Mouse (Mus musculus) mature B cell (primary cell): ENCODE data around the gene Cfh.
"Not testable (repeated sequence)": the region's sequence is repeated elsewhere in the genome, so short reads cannot be mapped to it uniquely, and the experiment has no call there.

ENCODE experiments used
- in situ Hi-C: fragments of 300-500 bp; cut with MboI; formaldehyde crosslinking; loops from 2 replicates; pipeline ENCODE4 v1.14.3; 2019

The Cfh gene

GRCm38 (mm10) chr1:140183664-140184063 lies at the start of gene Cfh:
Cfh (minus strand) TSS chr1:140183764.
- in situ Hi-C loops: not testable (repeated sequence)

- in situ Hi-C loops: no loop called here
Measured at GRCm38 (mm10) chr1:140226673-140227072, 43.1 kb upstream of the Cfh start.

GRCm38 (mm10) chr1:140225221-140225620 lies 41.7 kb upstream of the Cfh start:
- in situ Hi-C loops: no loop called here

GRCm38 (mm10) chr1:140205329-140205728 lies 21.8 kb upstream of the Cfh start:
- in situ Hi-C loops: no loop called here

GRCm38 (mm10) chr1:140188500-140188899 lies 4.9 kb upstream of the Cfh start:
- in situ Hi-C loops: not testable (repeated sequence)

GRCm38 (mm10) chr1:140183208-140183607 lies 356 bp downstream of the Cfh start:
- in situ Hi-C loops: no loop called here

- in situ Hi-C loops: no loop called here
Measured at GRCm38 (mm10) chr1:140180125-140180524, 3.4 kb downstream of the Cfh start.

GRCm38 (mm10) chr1:140175442-140175841 lies 8.1 kb downstream of the Cfh start:
- in situ Hi-C loops: no loop called here

GRCm38 (mm10) chr1:140171581-140172154 lies 11.9 kb downstream of the Cfh start:
- in situ Hi-C loops: no loop called here

GRCm38 (mm10) chr1:140158970-140159369 lies 24.6 kb downstream of the Cfh start:
- in situ Hi-C loops: no loop called here

GRCm38 (mm10) chr1:140069471-140069870 lies 114.1 kb downstream of the Cfh start:
- in situ Hi-C loops: no loop called here
